Mouse (Mus musculus): ENCODE data around the gene Gm10031. TPM values are rescaled to one million over a fixed set of nuclear protein-coding genes. Genes with fewer than 3 reads are reported as not detected.

Gm10031 gene
- polyA plus RNA-seq, 1 experiment, result 10.9 TPM

DNA sequence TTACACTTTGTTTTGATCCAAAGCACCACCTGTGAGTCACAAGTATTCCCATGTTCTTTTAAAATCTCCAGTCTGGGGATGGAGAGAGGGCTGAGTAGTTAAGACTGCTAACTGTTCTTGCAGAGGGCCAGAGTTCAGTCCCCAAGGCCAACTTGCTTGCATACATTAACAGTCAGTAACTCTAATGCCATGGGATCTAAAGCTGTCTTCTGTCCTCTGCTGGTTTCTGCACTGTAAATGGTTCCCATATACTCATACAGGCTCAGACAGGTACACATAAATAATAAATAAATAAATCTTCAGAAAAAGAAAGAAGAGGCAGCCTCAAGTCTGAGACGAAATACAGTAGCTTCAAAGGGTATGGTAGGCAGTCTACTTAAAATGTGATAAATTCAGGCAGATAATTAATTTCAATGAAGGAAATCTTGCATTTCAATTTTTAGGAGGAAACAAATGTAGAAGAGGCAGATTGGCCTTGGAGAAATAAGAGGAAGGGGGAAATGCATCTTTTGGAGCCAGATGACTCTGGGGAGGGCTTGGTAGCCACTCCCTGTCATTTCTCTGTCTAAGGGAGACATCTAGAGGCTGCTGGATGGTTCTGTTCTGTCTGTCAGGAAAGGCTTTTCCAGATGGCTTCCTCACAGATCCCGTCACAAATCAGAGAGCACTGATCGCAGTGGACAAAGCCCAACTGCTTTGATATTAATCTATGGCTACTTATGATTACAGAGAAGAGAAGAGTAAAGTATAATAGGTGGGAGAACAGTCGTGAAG is 16.2 kb downstream of the Gm10031 start:
- DNase-seq (ENCODE audit: low read depth), result no peak

DNA sequence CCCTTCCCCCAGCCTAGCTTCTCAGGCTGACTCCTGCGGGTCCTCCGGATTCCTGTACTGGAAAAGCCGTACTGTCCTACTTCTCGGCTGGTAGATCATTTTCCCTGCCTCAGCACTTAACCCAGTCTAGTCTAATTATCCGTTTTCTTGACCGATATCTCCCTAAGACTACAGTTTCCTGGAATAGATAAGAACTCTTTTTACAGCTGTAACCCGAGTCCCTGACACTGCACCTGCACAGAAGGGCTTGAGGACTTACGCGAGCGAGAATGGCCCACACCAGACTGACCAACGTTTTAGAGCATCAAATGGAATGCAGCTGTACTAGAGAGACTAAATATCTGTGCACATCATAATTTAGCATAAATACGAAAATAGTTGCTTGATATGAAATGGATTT is 20.2 kb downstream of the Gm10031 start:
- DNase-seq (ENCODE audit: low read depth), result no peak

DNA sequence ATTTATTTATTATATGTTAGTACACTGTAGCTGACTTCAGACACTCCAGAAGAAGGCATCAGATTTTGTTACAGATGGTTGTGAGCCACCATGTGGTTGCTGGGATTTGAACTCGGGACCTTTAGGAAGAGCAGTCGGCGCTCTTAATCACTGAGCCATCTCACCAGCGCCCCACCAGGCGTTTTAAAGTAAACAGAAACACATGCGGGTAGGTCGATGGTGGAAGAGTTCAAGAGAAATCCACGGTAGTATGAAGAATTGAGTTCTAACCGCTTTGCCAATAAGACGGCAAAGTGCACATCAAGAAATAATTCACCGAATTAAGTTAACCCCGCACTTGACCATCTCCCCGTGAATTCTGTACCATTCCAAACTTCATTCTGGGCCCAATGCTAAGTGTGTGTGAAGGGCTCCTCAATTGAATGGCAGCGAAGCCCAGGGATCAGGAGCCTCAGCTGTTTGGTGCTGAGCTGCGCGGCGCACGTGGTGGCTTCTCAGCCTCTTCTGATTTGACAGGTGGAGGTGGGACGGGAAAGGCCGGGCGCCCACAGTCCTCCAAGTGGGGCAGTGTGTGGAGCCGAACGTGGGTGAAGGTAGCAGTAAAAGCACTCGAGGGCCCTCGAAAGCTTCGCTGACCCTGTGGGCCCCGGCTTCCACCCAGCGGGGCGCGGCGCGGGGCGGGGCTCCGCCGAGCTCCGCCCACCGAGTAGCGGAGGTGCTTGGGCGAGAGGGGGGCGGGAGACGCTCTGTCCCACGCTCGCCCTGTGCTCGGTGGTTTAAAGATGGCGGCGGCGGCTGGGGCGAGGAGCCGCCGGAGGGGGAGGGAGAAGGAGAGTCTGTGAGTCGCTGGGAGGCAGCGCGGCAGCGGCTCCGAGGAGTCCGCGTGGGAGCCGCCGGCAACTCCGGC is 34.5 kb downstream of the Gm10031 start, which contains the start of gene Abl2:
TSS of gene Abl2 (plus strand) at position 763 of the 907 bp plus-strand sequence.
- peak; percentile 22 for DNase-seq (ENCODE audit: low read depth)

DNA sequence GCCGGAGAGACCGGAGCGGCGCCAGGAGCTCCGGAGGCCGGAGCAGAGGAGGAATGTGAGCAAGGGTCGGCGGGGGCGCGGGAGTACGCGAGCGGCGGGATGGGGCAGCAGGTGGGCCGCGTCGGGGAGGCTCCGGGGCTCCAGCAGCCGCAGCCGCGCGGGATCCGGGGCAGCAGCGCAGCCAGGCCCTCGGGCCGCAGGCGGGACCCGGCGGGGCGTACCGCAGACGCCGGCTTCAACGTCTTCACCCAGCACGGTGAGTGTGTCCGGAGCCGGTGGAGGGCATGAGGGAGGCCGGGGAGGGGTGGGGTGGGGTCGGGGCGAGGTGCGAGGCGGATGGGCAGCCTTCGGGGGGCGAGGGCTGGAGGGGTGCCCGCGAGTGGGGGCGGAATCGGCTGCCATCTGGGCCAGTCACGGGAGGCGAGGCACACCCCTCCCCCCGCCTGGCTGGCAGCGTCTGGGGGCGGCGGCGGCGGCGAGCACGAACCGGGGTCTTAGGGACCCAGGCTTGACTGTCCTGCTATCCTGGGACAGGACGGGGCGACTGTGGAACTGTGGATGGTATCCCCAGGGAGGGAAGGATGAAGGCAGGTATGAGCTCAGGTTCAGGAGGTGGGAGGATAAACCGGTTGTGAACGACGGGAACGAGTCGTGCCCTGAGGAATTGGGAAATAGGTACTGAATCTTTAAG is 35.3 kb downstream of the Gm10031 start:
- DNase-seq (ENCODE audit: low read depth), result peak; percentile 62

DNA sequence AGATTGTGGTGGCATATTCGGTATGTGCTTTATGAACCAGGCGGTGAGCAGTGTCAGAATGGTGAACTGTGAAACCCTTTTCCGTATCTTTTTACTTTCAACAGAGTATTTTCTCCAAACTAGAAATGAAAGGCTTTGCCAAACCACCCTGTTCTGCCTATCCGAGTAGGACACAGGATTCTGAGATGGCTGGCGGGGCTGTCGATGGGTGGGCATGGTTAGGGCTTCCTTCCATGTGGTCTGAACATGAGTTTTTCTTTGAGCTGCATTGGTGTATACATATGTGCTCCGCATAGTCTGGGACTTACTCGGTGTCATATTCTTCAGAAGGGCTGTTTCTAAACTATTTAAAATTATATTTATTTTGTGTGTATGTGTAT is 35.8 kb downstream of the Gm10031 start:
- DNase-seq (ENCODE audit: low read depth), result no peak

DNA sequence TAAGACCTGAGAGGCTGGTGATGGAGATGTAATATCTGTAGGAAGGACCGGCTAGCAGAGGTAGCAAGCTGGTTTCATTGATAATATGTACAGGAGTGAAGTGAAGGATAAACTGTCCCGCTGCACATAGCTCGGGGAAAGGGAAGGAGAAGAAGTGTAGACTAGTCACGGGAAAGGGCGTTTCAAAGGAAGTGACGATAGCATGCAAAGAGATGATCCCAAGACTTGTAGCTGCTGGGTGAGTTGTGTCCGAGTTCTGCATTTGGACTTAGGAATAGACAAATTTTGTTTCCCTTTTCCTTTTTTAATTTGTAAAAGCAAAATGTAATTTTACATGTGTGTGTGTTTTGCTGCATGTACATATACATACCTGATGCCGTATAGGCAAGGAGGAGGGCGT is 36.7 kb downstream of the Gm10031 start:
- DNase-seq (ENCODE audit: low read depth), result no peak

DNA sequence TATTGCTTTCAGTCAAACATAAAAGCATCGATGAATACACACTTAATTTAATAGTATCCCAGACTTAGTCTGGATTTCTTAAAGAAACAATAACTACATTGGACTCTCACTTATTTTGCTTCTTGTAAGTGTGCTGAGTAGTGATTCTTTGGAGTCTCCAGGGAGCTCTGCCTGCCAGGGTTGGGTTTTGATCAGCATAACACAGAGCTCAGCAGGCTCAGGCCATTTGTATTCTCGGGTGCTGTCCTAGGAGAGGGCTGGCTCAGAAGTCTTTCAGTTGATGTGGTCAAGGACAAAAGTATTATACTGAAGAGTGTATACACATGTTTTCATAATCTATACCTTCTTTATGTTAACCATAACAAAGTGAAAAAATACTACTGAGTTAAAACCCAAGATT is 41.5 kb downstream of the Gm10031 start:
- DNase-seq (ENCODE audit: low read depth), result no peak

DNA sequence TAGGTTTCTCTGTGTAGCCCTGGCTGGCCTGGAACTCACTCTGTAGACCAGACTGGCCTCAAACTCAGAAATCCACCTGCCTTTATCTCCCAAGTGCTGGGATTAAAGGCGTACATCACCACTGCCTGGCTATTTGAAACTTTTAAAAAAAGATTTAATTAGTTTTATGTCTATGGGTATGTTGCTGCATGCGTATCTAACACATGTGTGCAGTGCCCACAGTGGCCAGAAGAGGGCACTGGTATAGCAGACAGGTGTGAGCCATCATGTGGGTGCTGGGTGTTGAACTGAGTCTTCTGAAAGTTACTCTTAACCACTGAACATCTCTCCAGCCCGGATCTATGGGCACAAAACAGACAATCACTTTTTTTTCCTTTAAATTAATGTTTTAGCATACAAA is 42.3 kb downstream of the Gm10031 start:
- no peak for DNase-seq (ENCODE audit: low read depth)

DNA sequence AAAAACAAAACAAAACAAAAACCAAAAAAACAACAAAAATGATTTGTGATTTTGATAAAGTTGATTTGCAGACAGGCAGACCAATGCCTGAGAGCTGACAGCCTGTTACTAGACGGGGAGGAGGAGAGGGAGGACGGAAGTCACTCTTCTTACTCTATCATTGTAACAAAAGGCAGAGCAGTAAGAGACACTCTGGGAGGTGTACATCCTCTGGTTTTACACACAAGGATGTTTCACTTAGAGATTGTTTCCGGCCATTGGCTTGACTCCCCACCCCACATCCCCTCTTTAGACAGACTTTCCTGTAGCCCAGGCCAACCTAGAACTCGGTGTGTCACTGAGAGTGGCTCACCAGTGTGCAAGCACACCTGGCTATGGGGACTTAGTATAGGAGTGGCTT is 45.8 kb downstream of the Gm10031 start:
- no peak for DNase-seq (ENCODE audit: low read depth)

DNA sequence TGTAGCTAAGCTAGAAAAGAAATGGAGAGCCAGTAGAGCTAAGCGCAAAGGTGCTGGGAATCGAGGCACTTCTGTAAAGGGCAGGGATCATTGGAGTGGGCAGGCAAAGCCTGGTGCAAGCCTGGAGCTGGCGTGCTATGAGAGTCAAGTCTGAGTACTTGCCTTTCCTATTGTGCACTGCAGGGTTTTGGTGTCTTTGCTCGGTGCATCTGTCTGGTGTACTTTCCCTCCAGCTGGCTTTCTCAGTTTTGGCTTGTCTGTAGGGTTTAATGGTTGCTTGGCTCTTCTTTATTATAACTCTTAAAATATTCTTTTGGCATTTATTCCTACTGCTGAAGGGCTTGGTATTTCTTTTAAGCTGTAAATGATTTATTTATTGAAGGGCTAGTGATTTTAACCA is 49.1 kb downstream of the Gm10031 start:
- no peak for DNase-seq (ENCODE audit: low read depth)

Other genes starting within 250 kb of the Gm10031 start
- 0.41 and 0.53 TPM in 2 replicates for gene Tdrd5, start 220.3 kb upstream of the Gm10031 start, polyA plus RNA-seq (2012; rRNA removed)
- not detected in 2 replicates for gene Nphs2, start 213.3 kb upstream of the Gm10031 start, polyA plus RNA-seq (2012; rRNA removed)
- 25.6 and 38.5 TPM in 2 replicates for gene Gm2000, start 158.0 kb upstream of the Gm10031 start, polyA plus RNA-seq (2012; rRNA removed)
- gene Axdnd1, start 102.9 kb upstream of the Gm10031 start, polyA plus RNA-seq (2012; rRNA removed), result 0.05 and 2.3 TPM in 2 replicates
- gene Soat1, start 49.7 kb upstream of the Gm10031 start, polyA plus RNA-seq (2012; rRNA removed), result 25.0 and 27.8 TPM in 2 replicates
- gene Abl2, start 34.8 kb downstream of the Gm10031 start, polyA plus RNA-seq (2012; rRNA removed), result 6.9 and 8.8 TPM in 2 replicates
- 20.2 and 23.5 TPM in 2 replicates for gene Tor3a, start 150.3 kb downstream of the Gm10031 start, polyA plus RNA-seq (2012; rRNA removed)
- 53.4 and 64.3 TPM in 2 replicates for gene Fam20b, start 195.1 kb downstream of the Gm10031 start, polyA plus RNA-seq (2012; rRNA removed)